Mouse (Mus musculus): ENCODE data around the gene Cd164l2.

- TF ChIP-seq POLR2A (IDR thresholded peaks at IDR 0.05; ENCODE audit: insufficient read depth, low read depth, low read length) = no peak
- TF ChIP-seq CTCF (IDR thresholded peaks at IDR 0.05; ENCODE audit: insufficient read depth, low read depth, low read length) = no peak
Measured at GRCm38 (mm10) chr4:133261641-133262374, 49.9 kb downstream of the Cd164l2 start.
